Mouse (Mus musculus) neural tube, embryonic 11.5 days (tissue): ENCODE measurements around the gene Satb1. TPM values are rescaled to one million over a fixed set of nuclear protein-coding genes. Genes with fewer than 3 reads are reported as not detected.

Source experiments
- ATAC-seq: fragments of 200-750 bp; cut with Nextera tagmentation; 2 replicates; pipeline ENCODE4 v1.8.0; 2017; ENCODE audit warnings: moderate number of reproducible peaks, mild to moderate bottlenecking, moderate TSS enrichment, moderate library complexity; ENCODE audit not compliant: insufficient read depth, low FRiP score, low TSS enrichment
- DNase-seq: peaks from one replicate; pipeline ENCODE4 v3.0.0-alpha.2; 2015; ENCODE audit warnings: low spot score
- H3K27ac ChIP-seq: fragments of 300-500 bp; sonication (generic); 2 replicates; pipeline ENCODE4 v1.5.1; 2014; ENCODE audit warnings: low read depth, mild to moderate bottlenecking, low read length
- H3K27me3 ChIP-seq: fragments of 300-500 bp; sonication (generic); 2 replicates; pipeline ENCODE4 v1.6.1; 2014; ENCODE audit warnings: mild to moderate bottlenecking, low read length, mixed read lengths; ENCODE audit not compliant: control insufficient read depth, insufficient read depth
- H3K36me3 ChIP-seq: fragments of 300-500 bp; sonication (generic); 2 replicates; pipeline ENCODE4 v1.6.1; 2014; ENCODE audit warnings: mild to moderate bottlenecking, low read length, moderate library complexity, mixed read lengths; ENCODE audit not compliant: control insufficient read depth, insufficient read depth
- H3K4me1 ChIP-seq: fragments of 300-500 bp; sonication (generic); 2 replicates; pipeline ENCODE4 v1.6.1; 2014; ENCODE audit warnings: low read length, mixed read lengths; ENCODE audit not compliant: control insufficient read depth, insufficient read depth
- H3K4me2 ChIP-seq: fragments of 300-500 bp; sonication (generic); 2 replicates; pipeline ENCODE4 v1.6.1; 2014; ENCODE audit warnings: low read depth, mild to moderate bottlenecking, moderate library complexity
- H3K4me3 ChIP-seq: fragments of 300-500 bp; sonication (generic); 2 replicates; pipeline ENCODE4 v1.5.1; 2014; ENCODE audit warnings: low read depth, low read length
- H3K9ac ChIP-seq: fragments of 300-500 bp; sonication (generic); 2 replicates; pipeline ENCODE4 v1.6.1; 2014; ENCODE audit warnings: mild to moderate bottlenecking, low read length
- H3K9me3 ChIP-seq: fragments of 300-500 bp; sonication (generic); 2 replicates; pipeline ENCODE4 v1.6.1; 2016; ENCODE audit warnings: low read length; ENCODE audit not compliant: control insufficient read depth
- WGBS: fragments of 180-500 bp; shearing (Covaris S2); extraction: QIAGEN DNeasy Blood & Tissue Kit; methylation state at CpG from one replicate; pipeline ENCODE4 v1.1.7; 2014; 5-methylcytosine and 5-hydroxymethylcytosine counted together
- polyA plus RNA-seq: library from polyadenylated mRNA; unstranded; fragments of >200 nt; fragmentation: Nextera tagmentation; extraction: Ambion mirVana; gene quantifications from 2 replicates; pipeline ENCODE4 v1.2.1, GENCODE M21; 2014

Gene Satb1
- polyA plus RNA-seq, 1 experiment from 2014 or later = 33.5 TPM

DNA sequence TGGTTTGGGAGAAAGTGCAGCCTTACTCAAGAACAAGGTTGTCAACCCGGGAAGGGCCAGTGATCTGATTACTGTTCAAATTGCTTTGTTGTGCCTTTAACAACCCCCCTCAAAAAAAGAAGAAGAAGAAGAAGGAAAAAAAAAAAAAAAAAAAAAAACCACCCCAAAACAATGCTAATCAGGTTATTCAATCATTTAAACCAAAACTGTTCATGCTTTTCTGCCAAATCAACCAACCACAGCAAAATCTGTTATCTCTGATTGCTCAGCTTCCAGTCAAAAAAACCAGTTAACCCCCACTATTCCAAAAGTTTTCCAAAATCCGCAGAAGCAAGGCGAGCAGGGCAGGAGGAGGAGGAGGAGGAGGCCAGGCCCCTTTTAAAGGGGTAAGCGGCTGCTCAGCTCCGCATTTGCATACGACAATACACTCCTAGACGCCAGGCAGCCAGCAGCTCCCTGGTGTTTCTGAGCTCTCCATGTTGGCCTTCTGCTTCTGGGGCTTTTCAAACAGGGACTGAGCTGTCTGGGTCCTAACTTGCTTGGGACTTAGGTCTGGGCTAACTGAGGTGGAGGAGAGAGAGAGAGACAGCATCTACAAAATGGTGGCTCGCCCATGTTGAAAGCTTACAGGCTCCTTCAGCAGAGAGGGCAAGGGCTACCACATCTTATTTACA is 42.6 kb downstream of the Satb1 start:
- Histone ChIP-seq H3K27me3 (no peaks in the 10 kb centered on the region), H3K36me3 (no peaks in the 10 kb centered on the region), H3K9ac (no peak overlapping the region), H3K4me3 (no peak overlapping the region), H3K27ac (0 out of 2 replicates have a peak overlapping the region, but pooled peaks have one; percentile 50), H3K4me1 (no peaks in the 10 kb centered on the region), H3K9me3 (no peaks in the 10 kb centered on the region), H3K4me2 (peak overlapping the region; percentile 4; the same call in 1 of the 2 replicates)
- DNase-seq (peak; percentile 49), ATAC-seq (peak; percentile 60; the same call in 1 of the 2 replicates)
- WGBS = 14% methylated on average over 8 of the region's 8 CpGs

DNA sequence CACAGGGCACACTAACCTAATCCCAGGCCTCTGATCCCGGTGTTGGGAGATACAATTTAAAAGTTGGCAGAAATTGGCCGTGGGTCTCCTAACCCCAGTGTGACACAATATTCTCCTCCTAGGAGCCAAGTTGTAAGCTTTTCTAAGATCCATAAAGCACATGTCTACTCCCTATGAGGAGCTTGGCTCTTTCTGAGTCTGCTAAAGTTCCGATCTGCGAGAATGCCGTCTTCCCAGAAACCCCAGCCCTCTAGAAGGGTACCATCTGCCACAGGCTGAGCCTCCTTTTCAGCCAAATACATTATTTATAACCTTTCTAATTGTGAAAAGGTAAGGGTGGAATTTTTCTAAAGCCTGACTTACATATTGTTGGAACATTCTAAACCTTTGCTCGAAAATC is 43.3 kb downstream of the Satb1 start:
- DNase-seq = no peak
- WGBS = 75% methylated on average over 6 of the region's 6 CpGs
- H3K4me3 ChIP-seq = no peak overlapping the region
- no peak overlapping the region for H3K4me2 ChIP-seq
- H3K36me3 ChIP-seq = no peaks in the 10 kb centered on the region
- H3K4me1 ChIP-seq = no peaks in the 10 kb centered on the region
- no peak for ATAC-seq
- no peak overlapping the region for H3K27ac ChIP-seq
- H3K9me3 ChIP-seq = no peaks in the 10 kb centered on the region
- no peak overlapping the region for H3K9ac ChIP-seq
- H3K27me3 ChIP-seq = no peaks in the 10 kb centered on the region

GRCm38 (mm10) chr17:51789098-51789497 is 44.0 kb downstream of the Satb1 start:
- no peaks in the 10 kb centered on the region for H3K27me3 ChIP-seq
- ATAC-seq (no peak), DNase-seq (no peak)
- no peak overlapping the region for H3K4me3 ChIP-seq
- H3K4me1 ChIP-seq = no peaks in the 10 kb centered on the region
- no peak overlapping the region for H3K4me2 ChIP-seq
- H3K36me3 ChIP-seq = no peaks in the 10 kb centered on the region
- H3K9ac ChIP-seq = no peak overlapping the region
- no peak overlapping the region for H3K27ac ChIP-seq
- WGBS = 98% methylated on average over 4 of the region's 4 CpGs
- no peaks in the 10 kb centered on the region for H3K9me3 ChIP-seq

DNA sequence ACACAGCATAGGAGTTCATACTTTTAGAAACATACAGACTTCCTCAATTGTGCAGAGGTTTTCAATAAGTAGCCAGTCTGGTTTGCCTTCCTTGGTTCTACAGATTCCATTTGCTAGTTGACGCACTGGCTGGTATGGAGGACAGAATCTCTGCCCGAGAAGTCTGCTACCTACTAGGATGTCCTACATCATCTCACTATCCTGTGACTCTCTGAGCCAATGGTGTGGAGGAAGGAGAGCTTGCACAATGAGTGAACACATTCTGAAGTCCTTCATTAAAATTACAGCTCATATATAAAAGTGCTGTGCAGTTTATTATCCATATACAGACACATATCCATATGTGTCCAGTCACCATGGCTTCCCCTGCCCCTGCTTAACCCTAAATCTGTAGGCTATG is 45.1 kb downstream of the Satb1 start:
- no peak overlapping the region for H3K27ac ChIP-seq
- H3K4me1 ChIP-seq = no peaks in the 10 kb centered on the region
- DNase-seq = no peak
- no peak for ATAC-seq
- no peaks in the 10 kb centered on the region; the same call in 1 of the 2 replicates for H3K36me3 ChIP-seq
- 95% methylated on average over 2 of the region's 2 CpGs for WGBS
- no peak overlapping the region for H3K9ac ChIP-seq
- no peak overlapping the region for H3K4me3 ChIP-seq
- H3K4me2 ChIP-seq = no peak overlapping the region
- no peaks in the 10 kb centered on the region for H3K27me3 ChIP-seq
- no peaks in the 10 kb centered on the region for H3K9me3 ChIP-seq

DNA sequence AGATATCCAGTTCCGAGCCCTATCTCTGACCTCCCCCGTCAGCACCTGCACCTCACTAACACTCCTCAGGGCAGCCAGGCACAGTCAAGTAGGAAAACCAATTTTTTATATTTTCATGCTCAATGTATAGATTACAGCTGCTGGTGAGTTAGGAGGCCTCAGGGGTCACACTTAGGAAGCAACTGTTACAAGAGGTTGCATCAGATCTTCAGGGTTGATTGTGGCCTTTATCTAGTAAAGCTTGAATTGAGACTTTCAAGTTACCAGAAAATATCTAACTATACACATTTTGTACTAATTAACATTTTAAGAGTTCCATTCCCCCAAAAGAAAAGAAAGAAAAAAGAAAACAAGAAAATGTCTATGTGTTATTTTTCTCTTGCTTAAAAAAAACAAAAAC is 47.0 kb downstream of the Satb1 start:
- Histone ChIP-seq H3K27ac (no peak overlapping the region), H3K4me1 (no peaks in the 10 kb centered on the region), H3K9ac (no peak overlapping the region), H3K27me3 (no peaks in the 10 kb centered on the region), H3K4me3 (no peak overlapping the region), H3K36me3 (no peaks in the 10 kb centered on the region; the same call in 1 of the 2 replicates), H3K4me2 (no peak overlapping the region), H3K9me3 (no peaks in the 10 kb centered on the region)
- ATAC-seq (no peak), DNase-seq (no peak)
- 80% methylated on average over 2 of the region's 2 CpGs for WGBS

- Histone ChIP-seq H3K4me1 (no peaks in the 10 kb centered on the region), H3K36me3 (no peaks in the 10 kb centered on the region; the same call in 1 of the 2 replicates), H3K4me3 (no peak overlapping the region), H3K27me3 (no peaks in the 10 kb centered on the region), H3K9me3 (no peaks in the 10 kb centered on the region), H3K9ac (no peak overlapping the region), H3K4me2 (no peak overlapping the region), H3K27ac (no peak overlapping the region)
- 91% methylated on average over 9 of the region's 9 CpGs for WGBS
- DNase-seq = no peak
- no peak for ATAC-seq
Observed at GRCm38 (mm10) chr17:51784935-51785334, 48.2 kb downstream of the Satb1 start.

GRCm38 (mm10) chr17:51783591-51784279 is 49.4 kb downstream of the Satb1 start:
- H3K9ac ChIP-seq = no peak overlapping the region
- ATAC-seq (no peak), DNase-seq (no peak)
- 91% methylated on average over 8 of the region's 8 CpGs for WGBS
- no peaks in the 10 kb centered on the region; the same call in 1 of the 2 replicates for H3K36me3 ChIP-seq
- no peak overlapping the region for H3K27ac ChIP-seq
- H3K4me3 ChIP-seq = no peak overlapping the region
- no peak overlapping the region for H3K4me2 ChIP-seq
- no peaks in the 10 kb centered on the region for H3K27me3 ChIP-seq
- no peaks in the 10 kb centered on the region for H3K9me3 ChIP-seq
- H3K4me1 ChIP-seq = no peaks in the 10 kb centered on the region

DNA sequence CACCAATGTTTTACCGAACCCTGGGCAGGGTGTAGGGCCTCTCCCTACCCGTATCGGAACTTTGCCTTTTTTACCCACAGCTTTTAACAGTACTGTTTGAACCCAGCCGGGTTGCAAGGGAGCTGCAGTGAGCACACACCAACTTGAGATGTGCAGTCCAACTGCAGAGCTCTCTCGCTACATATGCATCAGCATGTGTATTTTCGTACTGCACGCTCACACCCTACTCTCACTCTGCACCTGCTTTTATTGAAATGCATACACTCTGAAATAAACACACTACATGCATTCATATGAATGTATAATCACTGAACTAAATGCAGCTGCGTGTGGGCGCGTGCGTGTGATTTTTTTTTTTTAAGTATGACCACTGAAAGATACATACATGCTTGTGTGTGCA is 53.1 kb downstream of the Satb1 start:
- no peaks in the 10 kb centered on the region; the same call in 1 of the 2 replicates for H3K36me3 ChIP-seq
- no peak overlapping the region for H3K27ac ChIP-seq
- DNase-seq = no peak
- no peak overlapping the region for H3K4me3 ChIP-seq
- no peaks in the 10 kb centered on the region for H3K4me1 ChIP-seq
- no peak for ATAC-seq
- H3K4me2 ChIP-seq = no peak overlapping the region
- no peak overlapping the region for H3K9ac ChIP-seq
- no peaks in the 10 kb centered on the region for H3K9me3 ChIP-seq
- H3K27me3 ChIP-seq = no peaks in the 10 kb centered on the region
- 90% methylated on average over 11 of the region's 11 CpGs for WGBS

GRCm38 (mm10) chr17:51778961-51779360 is 54.1 kb downstream of the Satb1 start:
- no peak for DNase-seq
- Histone ChIP-seq H3K9me3 (no peaks in the 10 kb centered on the region), H3K27me3 (no peaks in the 10 kb centered on the region), H3K36me3 (no peaks in the 10 kb centered on the region; the same call in 1 of the 2 replicates), H3K4me3 (no peak overlapping the region), H3K27ac (no peak overlapping the region), H3K4me1 (no peaks in the 10 kb centered on the region), H3K9ac (no peak overlapping the region), H3K4me2 (no peak overlapping the region)
- 88% methylated on average over 2 of the region's 2 CpGs for WGBS
- no peak for ATAC-seq
